Mouse (Mus musculus) testis, adult 2 months (tissue): ENCODE measurements around the gene Emilin1. TPM values are rescaled to one million over a fixed set of nuclear protein-coding genes. Genes with fewer than 3 reads are reported as not detected.

ENCODE experiments used
- H3K27ac ChIP-seq: fragments of 200-500 bp; 2 replicates; pipeline ENCODE4 v1.5.1; 2012; ENCODE audit warnings: low read depth, low read length; ENCODE audit not compliant: control insufficient read depth, insufficient read depth
- H3K27me3 ChIP-seq: fragments of 200-500 bp; 2 replicates; pipeline ENCODE4 v1.6.1; 2012; ENCODE audit warnings: mild to moderate bottlenecking, low read length, moderate library complexity; ENCODE audit not compliant: control insufficient read depth, insufficient read depth
- H3K36me3 ChIP-seq: fragments of 200-500 bp; 2 replicates; pipeline ENCODE4 v1.6.1; 2012; ENCODE audit warnings: mild to moderate bottlenecking, low read length; ENCODE audit not compliant: control insufficient read depth, insufficient read depth
- H3K4me1 ChIP-seq: fragments of 200-500 bp; 2 replicates; pipeline ENCODE4 v1.6.1; 2012; ENCODE audit warnings: low read length; ENCODE audit not compliant: control insufficient read depth, insufficient read depth
- H3K4me3 ChIP-seq: fragments of 200-500 bp; 2 replicates; pipeline ENCODE4 v1.5.1; 2012; ENCODE audit warnings: low read depth, mild to moderate bottlenecking, low read length, moderate library complexity, mixed read lengths; ENCODE audit not compliant: control insufficient read depth
- CTCF ChIP-seq: fragments of 200-500 bp; IDR thresholded peaks from 2 replicates; pipeline ENCODE4 v1.5.1; 2012; ENCODE audit warnings: low read depth, mild to moderate bottlenecking, inconsistent platforms, low read length, moderate library complexity; ENCODE audit not compliant: control insufficient read depth, insufficient read depth, insufficient replicate concordance
- POLR2A ChIP-seq: fragments of 200-500 bp; IDR thresholded peaks from 2 replicates; pipeline ENCODE4 v1.6.1; 2012; ENCODE audit warnings: low read depth, mild to moderate bottlenecking, inconsistent platforms, low read length, moderate library complexity; ENCODE audit not compliant: control insufficient read depth
- polyA plus RNA-seq: library from polyadenylated mRNA; depleted of rRNA; stranded (reverse); fragments of >200 nt; gene quantifications from 2 replicates; pipeline ENCODE4 v1.2.3, GENCODE M21; 2012; rRNA removed

The Emilin1 gene
- polyA plus RNA-seq, 1 experiment, result 5.7 TPM

- TF ChIP-seq POLR2A (no peak), CTCF (no peak)
- no peak overlapping the region for H3K27ac ChIP-seq
- no peak overlapping the region for H3K4me3 ChIP-seq
- H3K36me3 ChIP-seq, result no peaks in the 10 kb centered on the region
- H3K4me1 ChIP-seq, result peaks cover 6% of the 10 kb centered on the region
- H3K27me3 ChIP-seq, result no peaks in the 10 kb centered on the region
These were observed 50.7 kb downstream of the Emilin1 start for GRCm38 (mm10) chr5:30963916-30964315.

GRCm38 (mm10) chr5:30966189-30966588 is 53.0 kb downstream of the Emilin1 start:
- Histone ChIP-seq H3K4me1 (peaks cover 5% of the 10 kb centered on the region), H3K27ac (no peak overlapping the region), H3K27me3 (no peaks in the 10 kb centered on the region), H3K4me3 (no peak overlapping the region), H3K36me3 (no peaks in the 10 kb centered on the region)
- TF ChIP-seq CTCF (no peak), POLR2A (no peak)

- TF ChIP-seq CTCF, result no peak
- no peak for TF ChIP-seq POLR2A
- Histone ChIP-seq H3K27ac (peak within 1 kb of the TSS; percentile 46), H3K36me3 (no peaks in the 10 kb centered on the region), H3K4me1 (peaks cover 5% of the 10 kb centered on the region), H3K4me3 (no peak within 1 kb of the TSS), H3K27me3 (no peaks in the 10 kb centered on the region)
These were observed 55.2 kb downstream of the Emilin1 start, which contains the start of gene Tcf23 for GRCm38 (mm10) chr5:30968416-30968815. Gene Tcf23, plus strand, starts transcription at chr5:30968662.

- no peaks in the 10 kb centered on the region for H3K27me3 ChIP-seq
- no peak for TF ChIP-seq POLR2A
- no peak for TF ChIP-seq CTCF
These were observed 56.2 kb downstream of the Emilin1 start for GRCm38 (mm10) chr5:30969440-30969839.

More at GRCm38 (mm10) chr5:30969440-30969839, 56.2 kb downstream of the Emilin1 start:
- Histone ChIP-seq H3K4me1 (peaks cover 5% of the 10 kb centered on the region), H3K4me3 (no peak overlapping the region), H3K27ac (no peak overlapping the region), H3K36me3 (no peaks in the 10 kb centered on the region)

Other genes with a start within 250 kb of the Emilin1 start
- 5.8 and 6.3 TPM in 2 replicates for gene Cenpa, start 246.6 kb upstream of the Emilin1 start, polyA plus RNA-seq
- gene Dpysl5, start 201.8 kb upstream of the Emilin1 start, polyA plus RNA-seq, result 73.0 and 78.9 TPM in 2 replicates
- gene Mapre3, start 98.8 kb upstream of the Emilin1 start, polyA plus RNA-seq, result 341 and 342 TPM in 2 replicates
- gene Tmem214, start 45.4 kb upstream of the Emilin1 start, polyA plus RNA-seq, result 126 and 131 TPM in 2 replicates
- gene Agbl5, start 24.7 kb upstream of the Emilin1 start, polyA plus RNA-seq, result 489 and 539 TPM in 2 replicates
- gene Ost4, start 5.6 kb upstream of the Emilin1 start, polyA plus RNA-seq, result 184 and 197 TPM in 2 replicates
- 6.0 and 10.3 TPM in 2 replicates for gene Khk, start 8.0 kb downstream of the Emilin1 start, polyA plus RNA-seq
- gene Cgref1, start 32.2 kb downstream of the Emilin1 start, polyA plus RNA-seq, result 0.69 and 0.77 TPM in 2 replicates
- gene Preb, start 47.0 kb downstream of the Emilin1 start, polyA plus RNA-seq, result 79.5 and 83.1 TPM in 2 replicates
- gene Tcf23, start 55.3 kb downstream of the Emilin1 start, polyA plus RNA-seq, result 1.00 and 1.0 TPM in 2 replicates
- gene Atraid, start 134.9 kb downstream of the Emilin1 start, polyA plus RNA-seq, result 38.7 and 47.7 TPM in 2 replicates
- 5.4 and 6.2 TPM in 2 replicates for gene Slc5a6, start 135.5 kb downstream of the Emilin1 start, polyA plus RNA-seq
- 11.2 and 14.0 TPM in 2 replicates for gene Cad, start 141.4 kb downstream of the Emilin1 start, polyA plus RNA-seq
- 172 and 183 TPM in 2 replicates for gene Dnajc5g, start 192.9 kb downstream of the Emilin1 start, polyA plus RNA-seq
- gene Slc30a3, start 194.8 kb downstream of the Emilin1 start, polyA plus RNA-seq, result 311 and 315 TPM in 2 replicates
- gene Trim54, start 203.3 kb downstream of the Emilin1 start, polyA plus RNA-seq, result 9.8 and 11.1 TPM in 2 replicates
- gene Ucn, start 225.4 kb downstream of the Emilin1 start, polyA plus RNA-seq, result 0.57 and 1.4 TPM in 2 replicates
- 11.2 and 14.3 TPM in 2 replicates for gene Mpv17, start 240.8 kb downstream of the Emilin1 start, polyA plus RNA-seq